Mouse (Mus musculus) kidney, adult 2 months (tissue): Measurements from ENCODE around the gene Cldn16.

Experiments
- CTCF ChIP-seq: fragments of 200-500 bp; conservative IDR thresholded peaks from 2 replicates; pipeline ENCODE4 v1.5.1; 2011; ENCODE audit warnings: low read depth, mild to moderate bottlenecking, control low read depth, low read length, moderate library complexity, mixed read lengths; ENCODE audit not compliant: insufficient read depth, insufficient read length
- POLR2A ChIP-seq: fragments of 200-500 bp; IDR thresholded peaks from one replicate; pipeline ENCODE4 v1.6.1; 2011; ENCODE audit warnings: low read depth, low read length, control low read depth

DNA sequence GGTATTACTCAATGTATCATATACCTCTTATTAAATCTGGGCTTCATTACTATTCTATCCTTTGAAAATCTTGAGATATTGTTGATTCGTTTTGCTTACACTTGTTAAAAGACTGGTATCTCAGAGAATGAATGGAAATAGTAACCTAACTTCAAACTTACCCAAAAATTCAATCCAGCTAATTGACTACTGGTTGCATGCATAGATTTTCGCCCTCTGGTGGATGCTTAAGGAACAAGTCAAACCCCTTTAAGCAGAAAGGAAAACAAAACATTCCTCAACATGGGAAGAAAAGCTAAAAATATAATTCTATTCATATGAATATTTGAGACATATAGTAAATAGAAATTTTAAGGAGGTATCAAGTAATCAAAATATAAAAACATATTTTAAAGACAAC, 32.8 kb downstream of the Cldn16 start:
- 0 out of 2 replicates have a peak, but pooled peaks have one; percentile 21 for TF ChIP-seq CTCF
- no peak for TF ChIP-seq POLR2A
